Mouse (Mus musculus): ENCODE measurements around the gene Gm21958. TPM values are rescaled to one million over a fixed set of nuclear protein-coding genes. Genes with fewer than 3 reads are reported as not detected.

Gm21958 gene
- polyA plus RNA-seq, 1 experiment = not detected

DNA sequence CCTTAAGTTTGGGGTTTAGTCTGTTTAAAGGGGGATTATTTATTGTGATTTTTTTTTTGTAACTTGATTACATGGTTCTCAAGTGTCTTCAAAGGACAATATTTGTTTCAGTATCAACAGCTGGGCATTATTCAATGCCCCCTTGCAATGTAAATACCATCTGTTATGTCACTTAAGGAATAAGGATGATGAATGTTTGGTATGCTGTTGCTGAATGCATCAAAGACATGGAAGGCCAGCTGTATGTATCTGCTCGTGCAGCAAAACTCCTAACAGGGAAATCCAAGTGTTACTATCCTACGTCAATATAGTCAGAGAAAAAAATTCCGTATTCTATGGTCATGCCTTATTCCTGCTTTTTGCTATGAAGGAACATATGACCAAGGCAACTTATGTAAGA is 46.0 kb downstream of the Gm21958 start:
- DNase-seq (ENCODE audit: extremely low spot score in 1 of 2, low spot score in 1 of 2) = no peak

Other genes with a start within 250 kb of the Gm21958 start
- gene Supt20, start 21.5 kb downstream of the Gm21958 start, polyA plus RNA-seq (2012; rRNA removed) = 61.2 and 68.3 TPM in 2 replicates
- 48.6 and 49.4 TPM in 2 replicates for gene Exosc8, start 21.0 kb upstream of the Gm21958 start, polyA plus RNA-seq (2012; rRNA removed)
- 24.7 and 29.4 TPM in 2 replicates for gene Alg5, start 21.2 kb upstream of the Gm21958 start, polyA plus RNA-seq (2012; rRNA removed)
- 5.7 and 6.2 TPM in 2 replicates for gene Smad9, start 41.2 kb upstream of the Gm21958 start, polyA plus RNA-seq (2012; rRNA removed)
- 48.9 and 71.2 TPM in 2 replicates for gene Rfxap, start 93.4 kb upstream of the Gm21958 start, polyA plus RNA-seq (2012; rRNA removed)
- 12.6 and 13.5 TPM in 2 replicates for gene Sertm1, start 201.5 kb upstream of the Gm21958 start, polyA plus RNA-seq (2012; rRNA removed)

Measured in frontal cortex, adult 2 months (tissue).